Mouse (Mus musculus) stomach, embryonic 16.5 days (tissue): ENCODE results near the gene Banp. TPM values are rescaled to one million over a fixed set of nuclear protein-coding genes. Genes with fewer than 3 reads are reported as not detected.

Source experiments
- ATAC-seq: fragments of 200-750 bp; cut with Nextera tagmentation; 2 replicates; pipeline ENCODE4 v1.8.0; 2017; ENCODE audit warnings: moderate number of reproducible peaks, moderate TSS enrichment; ENCODE audit not compliant: insufficient read depth, low FRiP score
- H3K27ac ChIP-seq: fragments of 300-500 bp; sonication (generic); 2 replicates; pipeline ENCODE4 v1.5.1; 2014; ENCODE audit warnings: low read length
- H3K27me3 ChIP-seq: fragments of 300-500 bp; sonication (generic); 2 replicates; pipeline ENCODE4 v1.6.1; 2014; ENCODE audit warnings: low read length, control low read depth, mixed read lengths; ENCODE audit not compliant: control insufficient read depth, insufficient read depth
- H3K36me3 ChIP-seq: fragments of 300-500 bp; sonication (generic); 2 replicates; pipeline ENCODE4 v1.6.1; 2014; ENCODE audit warnings: low read length; ENCODE audit not compliant: control insufficient read depth, insufficient read depth
- H3K4me1 ChIP-seq: fragments of 300-500 bp; sonication (generic); 2 replicates; pipeline ENCODE4 v1.6.1; 2014; ENCODE audit warnings: low read length, control low read depth, mixed read lengths; ENCODE audit not compliant: control insufficient read depth, insufficient read depth
- H3K4me2 ChIP-seq: fragments of 300-500 bp; sonication (generic); 2 replicates; pipeline ENCODE4 v1.6.1; 2014; ENCODE audit warnings: low read depth, low read length, mixed read lengths
- H3K4me3 ChIP-seq: fragments of 300-500 bp; sonication (generic); replicated peaks from 2 replicates; pipeline ENCODE4 v1.5.1; 2014; ENCODE audit warnings: mild to moderate bottlenecking, low read length
- H3K9ac ChIP-seq: fragments of 300-500 bp; sonication (generic); 2 replicates; pipeline ENCODE4 v1.6.1; 2014; ENCODE audit warnings: low read length
- H3K9me3 ChIP-seq: fragments of 300-500 bp; sonication (generic); replicated peaks from 2 replicates; pipeline ENCODE4 v1.6.1; 2016; ENCODE audit warnings: low read length, control low read depth; ENCODE audit not compliant: control insufficient read depth
- WGBS: fragments of 180-500 bp; shearing (Covaris S2); extraction: QIAGEN DNeasy Blood & Tissue Kit; methylation state at CpG from one replicate; pipeline ENCODE4 v1.1.7; 2014; 5-methylcytosine and 5-hydroxymethylcytosine counted together
- polyA plus RNA-seq: library from polyadenylated mRNA; unstranded; fragments of >200 nt; fragmentation: Nextera tagmentation; extraction: Ambion mirVana; gene quantifications from 2 replicates; pipeline ENCODE4 v1.2.1, GENCODE M21; 2015

Gene Banp
- polyA plus RNA-seq, 1 experiment from 2014 or later = 35.9 TPM

DNA sequence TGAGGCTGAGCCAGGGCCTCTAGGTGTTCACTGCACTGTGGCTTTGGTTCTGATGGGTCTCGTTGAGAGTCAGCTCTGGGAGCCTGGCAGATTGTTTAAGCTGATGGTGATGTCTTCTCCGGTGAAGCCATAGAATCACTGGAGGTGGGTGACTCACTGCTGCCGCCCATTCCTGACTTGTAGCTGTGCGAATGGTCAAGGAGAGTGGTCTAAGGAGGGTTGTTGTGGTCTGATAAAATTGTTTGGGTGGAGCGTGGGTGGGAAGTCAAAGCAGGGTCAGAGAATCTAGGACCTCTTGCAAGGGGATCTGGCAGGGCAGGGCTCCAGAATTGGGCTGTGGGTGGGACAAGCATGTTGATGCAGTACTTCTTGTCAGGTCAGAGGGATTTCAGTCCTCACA lies 61.1 kb downstream of the Banp start:
- peaks cover 6% of the 10 kb centered on the region for H3K36me3 ChIP-seq
- no peak overlapping the region for H3K4me2 ChIP-seq
- 81% methylated on average over 5 of the region's 5 CpGs for WGBS
- H3K9me3 ChIP-seq = no peaks in the 10 kb centered on the region
- H3K4me1 ChIP-seq = 0 out of 2 replicates have a peak, but pooled peaks cover 2% of the 10 kb centered on the region
- no peak overlapping the region for H3K27ac ChIP-seq
- no peak overlapping the region for H3K4me3 ChIP-seq
- H3K9ac ChIP-seq = no peak overlapping the region
- H3K27me3 ChIP-seq = no peaks in the 10 kb centered on the region
- no peak for ATAC-seq

GRCm38 (mm10) chr8:122011066-122011588 lies 61.6 kb downstream of the Banp start:
- Histone ChIP-seq H3K4me2 (no peak overlapping the region), H3K27me3 (no peaks in the 10 kb centered on the region), H3K4me1 (0 out of 2 replicates have a peak, but pooled peaks cover 2% of the 10 kb centered on the region), H3K9ac (no peak overlapping the region), H3K36me3 (peaks cover 3% of the 10 kb centered on the region; the same call in 1 of the 2 replicates), H3K9me3 (no peaks in the 10 kb centered on the region), H3K4me3 (no peak overlapping the region), H3K27ac (no peak overlapping the region)
- WGBS = 59% methylated on average over 7 of the region's 7 CpGs
- ATAC-seq = no peak

GRCm38 (mm10) chr8:122014606-122015005 lies 65.1 kb downstream of the Banp start:
- no peaks in the 10 kb centered on the region; the same call in 1 of the 2 replicates for H3K36me3 ChIP-seq
- no peaks in the 10 kb centered on the region for H3K27me3 ChIP-seq
- H3K27ac ChIP-seq = no peak overlapping the region
- 69% methylated on average over 3 of the region's 3 CpGs for WGBS
- 0 out of 2 replicates have a peak, but pooled peaks cover 2% of the 10 kb centered on the region for H3K4me1 ChIP-seq
- H3K9ac ChIP-seq = no peak overlapping the region
- H3K4me2 ChIP-seq = no peak overlapping the region
- H3K4me3 ChIP-seq = no peak overlapping the region
- no peaks in the 10 kb centered on the region for H3K9me3 ChIP-seq
- ATAC-seq = no peak

DNA sequence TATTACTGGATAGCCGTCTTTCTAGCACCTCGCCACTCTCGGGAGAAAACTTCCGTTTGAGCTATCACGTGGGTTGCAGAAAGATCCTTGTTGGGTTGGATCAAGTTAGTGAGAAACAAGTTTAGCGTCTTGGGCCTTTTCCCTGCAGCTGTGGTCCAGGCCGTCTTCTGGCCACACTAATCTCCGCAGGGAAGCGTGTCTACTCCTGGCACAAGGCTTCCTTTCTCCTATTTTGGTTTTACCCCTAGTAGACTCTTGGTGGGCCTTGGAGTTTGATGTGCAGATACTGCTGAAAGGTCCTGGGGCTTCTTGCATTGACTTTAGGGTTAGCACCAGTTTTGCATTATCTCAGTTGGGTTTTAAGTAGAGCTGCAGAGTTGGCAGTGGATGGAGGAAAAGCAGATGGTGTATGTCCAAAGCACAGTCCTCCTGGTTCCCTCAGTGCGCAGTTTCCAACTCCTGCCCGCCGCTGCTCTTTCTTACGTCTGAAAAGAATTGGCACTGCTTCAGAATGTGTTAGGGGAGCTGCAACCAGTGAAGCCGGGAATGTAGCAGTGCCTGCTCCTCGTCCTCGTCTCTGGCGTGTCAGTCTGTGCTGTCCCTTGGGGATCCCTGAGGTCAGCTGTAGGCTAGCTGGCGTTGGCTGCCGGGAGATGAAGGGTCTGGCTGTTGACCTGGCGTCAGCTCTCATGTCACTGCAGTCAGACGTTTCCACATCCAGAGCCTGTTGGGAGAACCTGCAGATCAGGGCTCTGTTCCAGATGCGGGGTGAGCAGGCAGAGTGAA lies 68.7 kb downstream of the Banp start:
- H3K4me2 ChIP-seq = no peak overlapping the region
- H3K9ac ChIP-seq = no peak overlapping the region
- ATAC-seq = peak; percentile 35; the same call in 1 of the 2 replicates
- H3K27ac ChIP-seq = peak overlapping the region; percentile 31; the same call in 1 of the 2 replicates
- H3K4me1 ChIP-seq = 0 out of 2 replicates have a peak, but pooled peaks cover 8% of the 10 kb centered on the region
- H3K4me3 ChIP-seq = no peak overlapping the region
- WGBS = 62% methylated on average over 22 of the region's 22 CpGs
- no peaks in the 10 kb centered on the region for H3K27me3 ChIP-seq
- H3K36me3 ChIP-seq = no peaks in the 10 kb centered on the region; the same call in 1 of the 2 replicates
- no peaks in the 10 kb centered on the region for H3K9me3 ChIP-seq

DNA sequence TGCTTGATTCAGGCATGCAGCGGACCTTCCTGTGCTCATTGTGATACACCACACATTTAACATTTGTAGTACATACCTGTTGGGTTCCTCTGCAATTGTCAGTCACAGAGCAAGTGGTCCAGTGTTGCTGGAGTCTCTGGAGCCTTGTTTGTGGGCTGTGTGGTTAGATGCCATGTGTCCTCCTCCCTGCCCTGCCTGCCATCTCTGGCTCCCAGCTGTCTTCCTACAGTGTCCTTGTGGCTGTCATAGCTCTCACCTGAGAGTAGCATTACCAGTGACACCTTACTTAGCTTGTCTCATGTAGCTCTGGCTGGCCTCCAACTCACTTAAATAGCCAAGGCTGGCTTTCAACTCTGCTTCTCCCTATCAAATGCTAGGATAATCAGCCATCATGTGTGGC lies 69.6 kb downstream of the Banp start:
- Histone ChIP-seq H3K9ac (no peak overlapping the region), H3K27ac (no peak overlapping the region), H3K27me3 (no peaks in the 10 kb centered on the region), H3K9me3 (no peaks in the 10 kb centered on the region), H3K4me3 (no peak overlapping the region), H3K4me2 (no peak overlapping the region), H3K4me1 (0 out of 2 replicates have a peak, but pooled peaks cover 8% of the 10 kb centered on the region), H3K36me3 (no peaks in the 10 kb centered on the region; the same call in 1 of the 2 replicates)
- 97% methylated on average over 1 of the region's 1 CpGs for WGBS
- no peak for ATAC-seq

GRCm38 (mm10) chr8:122020050-122020771 lies 70.7 kb downstream of the Banp start:
- ATAC-seq = no peak
- 0 out of 2 replicates have a peak overlapping the region, but pooled peaks have one; percentile 14 for H3K27ac ChIP-seq
- H3K36me3 ChIP-seq = no peaks in the 10 kb centered on the region; the same call in 1 of the 2 replicates
- 0 out of 2 replicates have a peak, but pooled peaks cover 8% of the 10 kb centered on the region for H3K4me1 ChIP-seq
- H3K4me2 ChIP-seq = no peak overlapping the region
- no peak overlapping the region for H3K4me3 ChIP-seq
- no peak overlapping the region for H3K9ac ChIP-seq
- no peaks in the 10 kb centered on the region for H3K9me3 ChIP-seq
- 72% methylated on average over 8 of the region's 8 CpGs for WGBS
- no peaks in the 10 kb centered on the region for H3K27me3 ChIP-seq

DNA sequence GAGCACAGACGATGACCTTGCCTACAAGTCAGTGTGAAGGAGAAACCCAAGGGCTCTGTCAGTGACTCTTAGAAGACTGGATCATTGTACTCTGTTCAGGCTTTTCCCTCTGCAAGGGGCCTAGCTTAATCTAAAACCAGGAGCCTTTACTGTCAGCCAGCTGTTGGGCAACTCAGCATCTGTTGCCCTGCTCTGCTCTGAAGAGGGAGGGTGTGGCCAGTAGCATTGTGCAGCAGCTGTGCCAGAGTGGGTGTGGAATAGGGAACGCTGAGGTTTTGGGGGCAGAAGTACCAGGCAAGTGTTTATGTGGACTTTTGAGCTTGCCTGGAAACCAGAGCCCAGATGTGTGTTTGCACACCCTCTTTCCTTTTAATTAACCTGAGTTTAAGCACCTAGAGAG lies 72.2 kb downstream of the Banp start:
- H3K27me3 ChIP-seq = no peaks in the 10 kb centered on the region
- no peak overlapping the region for H3K9ac ChIP-seq
- WGBS = 77% methylated on average over 2 of the region's 2 CpGs
- no peak overlapping the region for H3K27ac ChIP-seq
- 0 out of 2 replicates have a peak, but pooled peaks cover 8% of the 10 kb centered on the region for H3K4me1 ChIP-seq
- no peak overlapping the region for H3K4me3 ChIP-seq
- no peak overlapping the region for H3K4me2 ChIP-seq
- H3K9me3 ChIP-seq = no peaks in the 10 kb centered on the region
- no peak for ATAC-seq
- peaks cover 1% of the 10 kb centered on the region; the same call in 1 of the 2 replicates for H3K36me3 ChIP-seq

DNA sequence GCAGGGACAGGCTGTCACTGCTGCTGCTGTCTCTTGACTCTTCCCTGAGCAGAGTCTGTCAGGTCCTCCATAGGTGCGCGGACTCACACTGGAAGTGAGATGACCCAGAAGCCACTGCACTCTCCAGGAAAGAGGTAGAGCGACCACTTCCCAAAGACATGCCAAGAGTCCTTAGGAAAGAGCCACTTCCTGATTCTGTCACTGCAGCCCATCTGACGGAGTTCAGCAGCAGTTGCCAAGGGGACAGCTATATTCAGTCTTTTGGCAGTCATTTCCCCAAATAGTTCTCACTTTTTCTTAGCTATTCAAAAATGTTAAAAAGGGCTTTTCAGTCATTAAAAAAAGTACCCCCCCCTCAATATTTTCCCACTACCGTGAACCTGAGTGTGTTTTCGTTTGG lies 72.7 kb downstream of the Banp start:
- Histone ChIP-seq H3K4me1 (0 out of 2 replicates have a peak, but pooled peaks cover 8% of the 10 kb centered on the region), H3K4me2 (no peak overlapping the region), H3K36me3 (peaks cover 7% of the 10 kb centered on the region), H3K27ac (no peak overlapping the region), H3K4me3 (no peak overlapping the region), H3K9me3 (no peaks in the 10 kb centered on the region), H3K9ac (no peak overlapping the region), H3K27me3 (no peaks in the 10 kb centered on the region)
- WGBS = 81% methylated on average over 6 of the region's 6 CpGs
- no peak for ATAC-seq
